Mouse (Mus musculus) adrenal gland, postnatal 25 days (tissue): Measurements from ENCODE around the gene Tsr3. TPM values are rescaled to one million over a fixed set of nuclear protein-coding genes. Genes with fewer than 3 reads are reported as not detected.
A peak's percentile ranks its signal among the peaks of the same experiment; 100 is the strongest.

Experiments
- DNase-seq: peaks from one replicate; pipeline ENCODE4 v3.0.0; 2021; ENCODE audit warnings: mixed read lengths
- total RNA-seq: library from RNA; stranded (reverse); gene quantifications from 2 replicates; pipeline ENCODE4 v1.2.3, GENCODE M21; 2021

The Tsr3 gene
- total RNA-seq, 1 experiment from 2014 or later = 28.4 TPM

- DNase-seq = no peak
Measured at GRCm38 (mm10) chr17:25243131-25243780, 3.3 kb downstream of the Tsr3 start.

GRCm38 (mm10) chr17:25244239-25244638 is 4.3 kb downstream of the Tsr3 start:
- DNase-seq = no peak

GRCm38 (mm10) chr17:25248033-25248750 is 8.2 kb downstream of the Tsr3 start:
- DNase-seq = no peak

GRCm38 (mm10) chr17:25250181-25250835 is 10.3 kb downstream of the Tsr3 start:
- no peak for DNase-seq

GRCm38 (mm10) chr17:25252643-25253042 is 12.7 kb downstream of the Tsr3 start:
- no peak for DNase-seq

GRCm38 (mm10) chr17:25253760-25254159 is 13.8 kb downstream of the Tsr3 start:
- DNase-seq = no peak

GRCm38 (mm10) chr17:25255110-25255509 is 15.1 kb downstream of the Tsr3 start:
- no peak for DNase-seq

- peak; percentile 26 for DNase-seq
Measured at GRCm38 (mm10) chr17:25256140-25256754, 16.3 kb downstream of the Tsr3 start, which contains the start of gene Baiap3. TSS of gene Baiap3 (minus strand) at chr17:25256364.

- no peak for DNase-seq
Measured at GRCm38 (mm10) chr17:25257804-25258261, 17.9 kb downstream of the Tsr3 start.

GRCm38 (mm10) chr17:25264453-25264852 is 24.5 kb downstream of the Tsr3 start:
- peak; percentile 68 for DNase-seq

- DNase-seq = no peak
Measured at GRCm38 (mm10) chr17:25270795-25271335, 30.9 kb downstream of the Tsr3 start.

- no peak for DNase-seq
Measured at GRCm38 (mm10) chr17:25272326-25272725, 32.4 kb downstream of the Tsr3 start.

GRCm38 (mm10) chr17:25272951-25273705 is 33.2 kb downstream of the Tsr3 start:
- peak; percentile 83 for DNase-seq

GRCm38 (mm10) chr17:25273706-25274501 is 33.9 kb downstream of the Tsr3 start:
- DNase-seq = peak; percentile 87

GRCm38 (mm10) chr17:25274571-25275346 is 34.8 kb downstream of the Tsr3 start, which contains the start of gene Ube2i:
TSS of gene Ube2i (minus strand) at chr17:25274622.
- DNase-seq = no peak

- no peak for DNase-seq
Measured at GRCm38 (mm10) chr17:25275833-25276232, 35.9 kb downstream of the Tsr3 start.

GRCm38 (mm10) chr17:25282133-25282532 is 42.2 kb downstream of the Tsr3 start:
- DNase-seq = peak; percentile 50

GRCm38 (mm10) chr17:25285033-25285432 is 45.1 kb downstream of the Tsr3 start:
- peak; percentile 67 for DNase-seq

- peak; percentile 64 for DNase-seq
Measured at GRCm38 (mm10) chr17:25288842-25289241, 48.9 kb downstream of the Tsr3 start.

- no peak for DNase-seq
Measured at GRCm38 (mm10) chr17:25290411-25290810, 50.4 kb downstream of the Tsr3 start.
